Mouse (Mus musculus): ENCODE measurements around the gene Klc1. TPM values are rescaled to one million over a fixed set of nuclear protein-coding genes. Genes with fewer than 3 reads are reported as not detected.
"Not testable (repeated sequence)": the region's sequence is repeated elsewhere in the genome, so short reads cannot be mapped to it uniquely, and the experiment has no call there.

The Klc1 gene
- polyA plus RNA-seq (2015; fragmentation: Nextera tagmentation; extraction: Ambion mirVana), result 9.6 and 10.7 TPM in 2 replicates

DNA sequence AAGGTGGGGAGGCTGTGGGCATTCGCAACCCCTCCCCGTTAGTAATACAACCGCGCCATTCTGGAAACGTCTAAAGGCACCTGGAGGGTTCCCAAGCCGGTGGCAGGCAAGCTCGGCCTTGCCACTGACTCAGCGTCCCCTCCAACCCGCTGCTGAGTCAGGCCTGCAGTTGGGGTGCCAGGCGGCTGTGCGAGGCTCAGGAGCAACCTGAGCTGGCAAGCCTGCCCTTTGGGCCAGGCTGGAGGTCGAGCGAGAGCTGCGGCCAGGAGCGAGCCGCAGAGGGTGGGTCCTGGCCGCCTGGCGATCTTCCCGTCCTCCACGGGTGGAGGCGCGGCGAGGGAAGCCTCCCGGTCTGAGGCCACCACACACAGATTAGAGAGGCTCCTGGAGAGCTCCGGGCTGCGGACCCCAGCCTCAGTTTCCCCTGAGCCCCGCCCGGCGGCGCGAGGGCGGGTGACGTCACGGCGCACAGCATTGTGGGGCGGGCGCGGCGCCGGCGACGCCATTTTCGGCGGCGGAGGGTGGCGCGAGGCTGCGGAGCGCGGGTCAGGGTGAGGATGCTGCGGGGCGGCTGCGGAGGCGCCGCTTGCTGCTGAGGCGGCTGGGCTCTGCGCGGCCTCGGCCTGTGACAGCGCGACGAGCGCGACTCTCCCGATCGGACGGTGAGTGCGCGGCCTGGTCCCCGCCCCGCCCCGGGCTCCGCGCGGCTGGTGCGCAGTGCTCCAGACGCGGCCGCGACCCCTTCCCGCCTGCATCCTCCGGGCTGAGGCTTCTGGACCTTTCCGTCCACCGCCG, at the start of gene Klc1:
Gene Klc1 (plus strand): TSS at position 469 of the 795 bp plus-strand sequence.
- ATAC-seq, result peak; percentile 84
- Histone ChIP-seq H3K4me2 (ENCODE audit: low read depth, low read length) (peak within 1 kb of the TSS; percentile 92), H3K36me3 (replicated peaks; ENCODE audit: insufficient read depth, low read length) (0 out of 2 replicates have a peak, but pooled peaks cover 3% of the 10 kb centered on the region), H3K27ac (ENCODE audit: low read depth) (peak within 1 kb of the TSS; percentile 65), H3K4me3 (ENCODE audit: low read depth, low read length) (peak within 1 kb of the TSS; percentile 89), H3K9ac (replicated peaks) (peak within 1 kb of the TSS; percentile 73), H3K9me3 (ENCODE audit: low read length) (no peaks in the 10 kb centered on the region), H3K27me3 (ENCODE audit: insufficient read depth, low read length) (no peaks in the 10 kb centered on the region), H3K4me1 (ENCODE audit: insufficient read depth) (peaks cover 21% of the 10 kb centered on the region)
- 1% methylated on average over 70 of the region's 85 CpGs for WGBS (ENCODE audit: insufficient replicate concordance)
- TF ChIP-seq EP300 (IDR thresholded peaks at IDR 0.05; ENCODE audit: low read depth), result no peak
- no peak for TF ChIP-seq CTCF (IDR thresholded peaks at IDR 0.05; ENCODE audit: low read depth)
- DNase-seq, result peak; percentile 82

DNA sequence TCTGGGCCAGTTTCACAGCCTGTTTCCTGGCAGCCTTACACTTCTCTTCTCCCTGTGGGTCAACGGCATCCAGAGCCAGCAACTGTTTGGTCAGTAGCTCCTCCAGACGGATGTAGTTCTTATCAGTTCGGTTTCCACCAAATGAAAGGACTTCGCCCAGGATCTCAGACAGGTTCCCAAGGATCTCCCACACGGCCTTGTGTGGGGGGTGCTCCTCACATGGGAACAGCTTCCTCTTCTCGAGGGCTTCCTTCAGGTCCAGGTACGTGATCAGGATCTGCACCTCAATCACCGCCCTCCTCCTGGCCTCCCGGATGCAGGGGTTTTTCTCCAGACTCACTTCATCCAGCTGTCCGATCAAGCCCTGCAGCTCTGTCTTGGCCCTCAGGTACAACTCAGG, 48.6 kb upstream of the Klc1 start:
- no peak for ATAC-seq
- H3K27ac ChIP-seq (ENCODE audit: low read depth), result no peak overlapping the region
- no peak for DNase-seq
- no peaks in the 10 kb centered on the region for H3K27me3 ChIP-seq (ENCODE audit: insufficient read depth, low read length)
- H3K4me1 ChIP-seq (ENCODE audit: insufficient read depth), result peaks cover 14% of the 10 kb centered on the region
- no peaks in the 10 kb centered on the region for H3K9me3 ChIP-seq (ENCODE audit: low read length)
- peaks cover 27% of the 10 kb centered on the region for H3K36me3 ChIP-seq (replicated peaks; ENCODE audit: insufficient read depth, low read length)
- H3K4me3 ChIP-seq (ENCODE audit: low read depth, low read length), result no peak overlapping the region
- H3K4me2 ChIP-seq (ENCODE audit: low read depth, low read length), result no peak overlapping the region
- TF ChIP-seq EP300 (IDR thresholded peaks at IDR 0.05; ENCODE audit: low read depth) (no peak), CTCF (IDR thresholded peaks at IDR 0.05; ENCODE audit: low read depth) (no peak)
- no peak overlapping the region for H3K9ac ChIP-seq (replicated peaks)
- WGBS (ENCODE audit: insufficient replicate concordance), result 90% methylated on average over 10 of the region's 10 CpGs

DNA sequence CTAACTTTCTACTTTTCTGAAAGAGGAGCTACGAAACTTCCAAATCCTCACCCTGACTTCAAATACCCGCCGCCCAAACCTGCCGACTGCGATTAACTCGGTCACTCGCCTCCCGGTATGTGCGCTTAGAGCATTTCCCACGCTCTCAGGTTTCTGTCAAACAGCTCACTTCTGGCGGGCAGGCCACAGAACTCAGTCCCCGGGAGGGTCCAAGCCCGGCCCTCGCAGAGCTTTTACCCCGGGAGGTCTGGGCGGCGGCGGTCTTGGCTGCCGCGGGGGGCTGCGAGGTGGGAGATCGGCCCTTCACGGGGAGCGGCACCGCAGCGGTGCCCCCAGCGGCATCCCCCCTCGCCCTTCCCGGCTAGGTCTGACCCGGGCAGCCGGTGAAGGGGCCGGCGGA, 46.2 kb upstream of the Klc1 start:
- Histone ChIP-seq H3K4me1 (ENCODE audit: insufficient read depth) (peaks cover 14% of the 10 kb centered on the region), H3K4me3 (ENCODE audit: low read depth, low read length) (peak overlapping the region; percentile 92), H3K27me3 (ENCODE audit: insufficient read depth, low read length) (no peaks in the 10 kb centered on the region), H3K36me3 (replicated peaks; ENCODE audit: insufficient read depth, low read length) (peaks cover 27% of the 10 kb centered on the region), H3K27ac (ENCODE audit: low read depth) (peak overlapping the region; percentile 64), H3K4me2 (ENCODE audit: low read depth, low read length) (peak overlapping the region; percentile 93), H3K9me3 (ENCODE audit: low read length) (no peaks in the 10 kb centered on the region), H3K9ac (replicated peaks) (peak overlapping the region; percentile 92)
- WGBS (ENCODE audit: insufficient replicate concordance), result under 1% methylated on average over 28 of the region's 33 CpGs
- peak; percentile 20 for ATAC-seq
- TF ChIP-seq CTCF (IDR thresholded peaks at IDR 0.05; ENCODE audit: low read depth), result no peak
- TF ChIP-seq EP300 (IDR thresholded peaks at IDR 0.05; ENCODE audit: low read depth), result no peak
- DNase-seq, result peak; percentile 33

DNA sequence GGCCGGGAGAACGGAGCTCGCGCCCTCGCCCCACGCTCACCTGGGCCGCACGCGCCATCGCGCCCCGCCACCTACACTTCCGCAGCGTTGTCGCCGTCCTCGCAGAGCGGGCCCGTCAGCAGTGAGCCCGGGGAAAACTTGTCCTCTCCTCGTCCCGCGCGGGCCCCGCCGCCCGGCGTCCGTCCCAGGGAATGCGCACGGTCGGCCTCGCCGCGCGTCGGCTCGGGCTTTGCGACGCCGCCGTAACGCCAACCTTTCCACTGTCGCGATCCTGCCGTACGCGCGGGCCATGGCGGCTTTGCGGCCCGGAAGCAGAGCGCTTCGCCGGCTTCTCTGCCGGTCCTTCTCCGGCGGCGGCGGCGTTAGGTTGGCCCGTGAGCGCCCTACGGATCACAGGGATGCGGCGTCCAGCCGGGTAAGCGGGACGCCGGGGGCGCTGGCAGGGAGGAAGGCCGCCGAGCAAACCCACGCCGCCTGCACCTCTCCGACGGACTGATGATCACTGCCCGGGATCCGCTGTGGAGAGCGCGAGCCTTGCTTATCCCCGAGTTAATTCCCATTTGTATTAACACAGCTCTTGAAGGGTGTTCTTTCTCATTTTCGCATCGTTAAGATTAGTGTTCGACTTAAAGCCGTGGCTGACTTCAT, 45.5 kb upstream of the Klc1 start, which contains the start of the genes Bag5 and Apopt1:
Gene Bag5 (minus strand): TSS at position 254 of the 648 bp plus-strand sequence.
Gene Apopt1 (plus strand): TSS at position 258 of the 648 bp plus-strand sequence.
- peak within 1 kb of the TSS; percentile 64 for H3K27ac ChIP-seq (ENCODE audit: low read depth)
- DNase-seq, result peak; percentile 94
- peaks cover 27% of the 10 kb centered on the region for H3K36me3 ChIP-seq (replicated peaks; ENCODE audit: insufficient read depth, low read length)
- H3K4me3 ChIP-seq (ENCODE audit: low read depth, low read length), result peak within 1 kb of the TSS; percentile 92
- no peaks in the 10 kb centered on the region for H3K9me3 ChIP-seq (ENCODE audit: low read length)
- H3K9ac ChIP-seq (replicated peaks), result peak within 1 kb of the TSS; percentile 92
- 1% methylated on average over 56 of the region's 86 CpGs for WGBS (ENCODE audit: insufficient replicate concordance)
- H3K4me2 ChIP-seq (ENCODE audit: low read depth, low read length), result peak within 1 kb of the TSS; percentile 93
- H3K4me1 ChIP-seq (ENCODE audit: insufficient read depth), result peaks cover 14% of the 10 kb centered on the region
- ATAC-seq, result peak; percentile 96
- no peaks in the 10 kb centered on the region for H3K27me3 ChIP-seq (ENCODE audit: insufficient read depth, low read length)
- TF ChIP-seq CTCF (IDR thresholded peaks at IDR 0.05; ENCODE audit: low read depth) (peak; percentile 33; the same call in 1 of the 2 replicates), EP300 (IDR thresholded peaks at IDR 0.05; ENCODE audit: low read depth) (no peak)

DNA sequence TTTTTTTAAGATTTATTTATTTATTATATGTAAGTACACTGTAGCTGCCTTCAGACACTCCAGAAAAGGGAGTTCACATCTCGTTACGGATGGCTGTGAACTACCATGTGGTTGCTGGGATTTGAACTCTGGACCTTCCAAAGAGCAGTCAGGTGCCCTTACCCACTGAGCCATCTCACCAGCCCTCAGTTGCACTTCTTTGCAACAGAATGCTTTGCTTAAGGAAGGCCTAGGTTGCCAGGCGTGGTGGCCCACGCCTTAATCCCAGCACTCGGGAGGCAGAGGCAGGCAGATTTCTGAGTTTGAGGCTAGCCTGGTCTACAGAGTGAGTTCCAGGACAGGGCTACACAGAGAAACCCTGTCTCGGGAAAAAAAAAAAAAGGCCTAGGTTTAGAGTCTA, 44.8 kb upstream of the Klc1 start:
- 65% methylated on average over 6 of the region's 6 CpGs for WGBS (ENCODE audit: insufficient replicate concordance)
- peaks cover 24% of the 10 kb centered on the region for H3K36me3 ChIP-seq (replicated peaks; ENCODE audit: insufficient read depth, low read length)
- peak overlapping the region; percentile 92 for H3K4me3 ChIP-seq (ENCODE audit: low read depth, low read length)
- DNase-seq; H3K9me3 ChIP-seq (ENCODE audit: low read length); H3K27ac ChIP-seq (ENCODE audit: low read depth); H3K9ac ChIP-seq (replicated peaks); ATAC-seq; H3K27me3 ChIP-seq (ENCODE audit: insufficient read depth, low read length): not testable (repeated sequence)
- peaks cover 14% of the 10 kb centered on the region for H3K4me1 ChIP-seq (ENCODE audit: insufficient read depth)
- H3K4me2 ChIP-seq (ENCODE audit: low read depth, low read length), result peak overlapping the region; percentile 93

DNA sequence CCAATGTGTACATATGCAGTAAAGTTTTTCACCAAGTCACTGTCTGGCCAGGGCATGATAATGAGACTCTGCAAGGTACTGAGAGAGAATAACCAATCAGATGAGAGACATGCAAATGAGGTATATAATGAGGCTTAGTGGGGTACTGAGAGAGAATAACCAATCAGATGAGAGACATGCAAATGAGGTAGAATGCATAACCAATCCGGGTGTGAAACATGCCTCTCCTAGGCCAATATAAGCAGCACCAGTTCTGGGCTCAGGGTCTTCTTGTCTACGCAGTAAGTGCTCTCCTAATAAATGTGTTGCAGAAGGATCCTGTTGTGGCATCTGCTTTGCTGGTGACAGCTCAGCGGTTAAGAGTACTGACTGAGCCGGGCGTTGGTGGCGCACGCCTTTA, 42.1 kb upstream of the Klc1 start:
- H3K27ac ChIP-seq (ENCODE audit: low read depth), result no peak overlapping the region
- no peak for DNase-seq
- no peaks in the 10 kb centered on the region for H3K27me3 ChIP-seq (ENCODE audit: insufficient read depth, low read length)
- H3K9me3 ChIP-seq (ENCODE audit: low read length), result no peaks in the 10 kb centered on the region
- H3K4me2 ChIP-seq (ENCODE audit: low read depth, low read length), result no peak overlapping the region
- H3K36me3 ChIP-seq (replicated peaks; ENCODE audit: insufficient read depth, low read length), result no peaks in the 10 kb centered on the region
- no peak overlapping the region for H3K9ac ChIP-seq (replicated peaks)
- H3K4me1 ChIP-seq (ENCODE audit: insufficient read depth), result peaks cover 13% of the 10 kb centered on the region
- TF ChIP-seq CTCF (IDR thresholded peaks at IDR 0.05; ENCODE audit: low read depth), result no peak
- no peak for TF ChIP-seq EP300 (IDR thresholded peaks at IDR 0.05; ENCODE audit: low read depth)
- H3K4me3 ChIP-seq (ENCODE audit: low read depth, low read length), result no peak overlapping the region
- WGBS (ENCODE audit: insufficient replicate concordance), result 94% methylated on average over 7 of the region's 7 CpGs
- ATAC-seq, result no peak

All from liver, postnatal 0 days (tissue).